Mouse (Mus musculus): ENCODE measurements around the gene Pgs1. TPM values are rescaled to one million over a fixed set of nuclear protein-coding genes. Genes with fewer than 3 reads are reported as not detected.
A peak's percentile ranks its signal among the peaks of the same experiment; 100 is the strongest.

The Pgs1 gene
- total RNA-seq (2021) (10 to 100 TPM; 17.9 to 18.1 TPM), polyA plus RNA-seq (2012; rRNA removed) (21.8 and 26.5 TPM in 2 replicates)
- long read RNA-seq, transcript Pgs1-203 (10 exons, 2,863 nt): major isoform, 47 of 61 reads
- long read RNA-seq, partial matches to known transcripts: 1 of 61 reads
- long read RNA-seq, other reads (novel, unspliced or antisense): 9 of 61 reads

DNA sequence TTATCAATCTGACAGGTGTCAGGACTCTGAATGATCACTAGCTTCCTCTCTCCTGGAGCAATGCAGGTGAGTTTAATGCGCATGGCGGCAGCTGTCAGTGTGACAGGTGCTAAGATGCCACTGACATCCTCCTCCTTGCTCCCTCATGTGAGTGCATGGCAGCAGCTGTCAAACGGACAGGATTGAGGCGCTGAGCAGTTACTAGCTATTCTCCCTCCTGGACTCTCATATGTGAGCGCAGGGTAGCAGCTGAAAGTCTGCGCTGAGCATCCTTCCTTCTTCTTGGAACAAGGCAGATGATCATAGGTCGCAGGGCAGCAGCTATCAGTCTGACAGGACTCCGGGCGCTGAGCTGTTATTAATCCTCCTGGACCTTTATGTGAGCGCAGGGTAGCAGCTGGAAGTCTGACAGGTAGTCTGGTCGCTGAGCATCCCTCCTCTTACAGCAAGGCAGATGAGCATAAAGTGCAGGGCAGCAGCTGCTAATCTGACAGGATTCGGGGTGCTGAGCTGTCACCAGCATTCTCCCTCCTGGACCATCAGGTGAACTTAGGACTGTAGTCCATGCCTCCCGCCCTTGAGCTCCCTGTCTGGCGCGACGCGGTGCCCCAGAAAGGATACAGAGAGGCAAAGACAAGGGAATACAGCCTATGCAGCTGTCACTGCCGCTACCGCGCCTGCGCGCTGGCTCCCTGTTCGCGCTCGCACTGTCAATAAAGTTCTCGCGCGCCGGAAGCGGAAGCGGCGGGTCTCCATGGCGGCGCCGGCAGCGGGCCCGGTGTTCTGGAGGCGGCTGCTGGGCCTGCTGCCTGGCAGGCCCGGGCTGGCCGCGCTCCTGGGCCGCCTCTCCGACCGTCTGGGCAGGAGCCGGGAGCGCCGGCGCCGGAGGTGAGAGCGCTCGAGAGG is at the start of gene Pgs1:
Gene Pgs1, plus strand, starts transcription at position 167 of the 906 bp plus-strand sequence.
- Histone ChIP-seq H3K27ac (peak within 1 kb of the TSS; percentile 81), H3K27me3 (ENCODE audit: control insufficient read depth, insufficient read depth, low read length) (no peaks in the 10 kb centered on the region), H3K79me2 (replicated peaks; ENCODE audit: control insufficient read depth, insufficient read depth, low read length) (peaks cover 3% of the 10 kb centered on the region; the same call in 1 of the 2 replicates), H3K4me1 (ENCODE audit: control insufficient read depth, insufficient read depth, low read length) (peaks cover 6% of the 10 kb centered on the region), H3K36me3 (ENCODE audit: control insufficient read depth, insufficient read depth, low read length) (no peaks in the 10 kb centered on the region; the same call in 1 of the 2 replicates), H3K9ac (ENCODE audit: low read depth, low read length) (peak within 1 kb of the TSS; percentile 88), H3K4me3 (peak within 1 kb of the TSS; percentile 98)
- no peak for TF ChIP-seq CTCF (IDR thresholded peaks at IDR 0.05)
- peak; percentile 57; the same call in 1 of the 2 replicates for TF ChIP-seq EP300 (IDR thresholded peaks at IDR 0.05; ENCODE audit: insufficient read depth, low read depth, low read length)
- TF ChIP-seq POLR2A (IDR thresholded peaks at IDR 0.05; ENCODE audit: insufficient read depth, low read depth, low read length): peak; percentile 87
- peak; percentile 94 to 97 for DNase-seq
- intact Hi-C loops (cut with DNase I): no loop called here
- 6% methylated on average over 51 of the region's 51 CpGs for WGBS

DNA sequence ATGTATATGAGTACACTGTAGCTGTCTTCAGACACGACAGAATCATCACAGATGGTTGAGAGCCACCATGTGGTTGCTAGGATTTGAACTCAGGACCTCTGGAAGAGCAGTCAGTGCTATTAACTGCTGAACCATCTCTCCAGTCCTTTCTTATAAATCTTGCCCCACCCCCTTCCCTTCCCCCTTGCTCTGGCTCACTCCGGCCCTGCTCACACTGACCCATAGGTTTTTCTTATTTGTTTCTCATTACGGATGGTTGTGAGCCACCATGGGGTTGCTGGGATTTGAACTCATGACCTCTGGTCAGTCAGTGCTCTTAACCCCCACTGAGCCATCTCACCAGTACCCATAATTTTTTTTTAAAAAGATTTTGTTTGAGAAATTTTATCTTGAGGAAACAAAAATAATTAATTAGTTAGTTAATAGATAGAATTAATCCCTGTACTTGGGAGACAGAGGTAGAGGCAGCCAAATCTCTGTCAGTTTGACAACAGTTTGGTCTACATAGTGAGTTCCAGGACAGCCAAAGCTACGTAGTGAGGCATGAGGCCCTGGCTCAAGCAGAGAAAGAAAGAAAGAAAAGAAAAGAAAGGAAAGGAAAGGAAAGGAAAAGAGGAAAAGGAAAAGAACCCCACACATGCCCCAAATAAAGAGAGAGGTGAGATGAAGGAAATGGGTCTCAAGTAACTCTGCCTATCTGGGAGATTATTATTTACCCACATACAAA is 46.9 kb upstream of the Pgs1 start:
- H3K9ac ChIP-seq (ENCODE audit: low read depth, low read length): no peak overlapping the region
- no peaks in the 10 kb centered on the region for H3K79me2 ChIP-seq (replicated peaks; ENCODE audit: control insufficient read depth, insufficient read depth, low read length)
- no peaks in the 10 kb centered on the region for H3K27me3 ChIP-seq (ENCODE audit: control insufficient read depth, insufficient read depth, low read length)
- intact Hi-C loops (cut with DNase I): no loop called here
- 64% methylated on average over 4 of the region's 4 CpGs for WGBS
- peaks cover 24% of the 10 kb centered on the region for H3K4me1 ChIP-seq (ENCODE audit: control insufficient read depth, insufficient read depth, low read length)
- no peak overlapping the region for H3K4me3 ChIP-seq
- no peak for DNase-seq
- TF ChIP-seq EP300 (IDR thresholded peaks at IDR 0.05; ENCODE audit: insufficient read depth, low read depth, low read length) (no peak), POLR2A (IDR thresholded peaks at IDR 0.05; ENCODE audit: insufficient read depth, low read depth, low read length) (no peak), CTCF (IDR thresholded peaks at IDR 0.05) (no peak)
- H3K36me3 ChIP-seq (ENCODE audit: control insufficient read depth, insufficient read depth, low read length): no peaks in the 10 kb centered on the region
- H3K27ac ChIP-seq: peak overlapping the region; percentile 40

DNA sequence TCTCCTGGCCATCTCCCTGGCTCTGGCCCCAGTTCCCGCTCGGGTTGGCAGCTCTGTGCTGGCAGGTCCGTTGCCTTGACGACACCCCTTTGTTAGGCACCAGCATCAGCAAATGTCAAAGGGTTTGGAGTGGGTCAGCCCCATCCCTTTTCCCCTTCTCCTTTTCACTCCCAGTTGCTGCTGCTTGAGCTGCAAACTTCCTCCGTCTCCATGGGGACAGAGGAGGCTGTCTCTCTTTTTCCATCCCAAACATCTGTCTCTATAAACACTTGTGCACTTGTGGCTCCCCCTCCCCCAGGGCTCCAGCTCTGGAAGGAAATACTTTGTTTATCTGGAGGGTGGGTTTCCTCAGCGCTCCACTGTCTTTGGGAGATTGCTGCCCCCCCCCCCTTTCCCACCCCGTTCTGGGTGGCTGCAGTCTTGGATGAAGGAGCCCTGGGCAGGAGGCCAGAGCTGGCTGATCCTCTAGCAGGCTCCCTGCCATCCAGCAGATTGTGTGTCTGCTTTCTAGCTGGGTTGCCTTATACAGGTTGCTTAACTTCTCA is 46.3 kb upstream of the Pgs1 start:
- TF ChIP-seq EP300 (IDR thresholded peaks at IDR 0.05; ENCODE audit: insufficient read depth, low read depth, low read length) (peak; percentile 31; the same call in 1 of the 2 replicates), CTCF (IDR thresholded peaks at IDR 0.05) (no peak), POLR2A (IDR thresholded peaks at IDR 0.05; ENCODE audit: insufficient read depth, low read depth, low read length) (no peak)
- intact Hi-C loops (cut with DNase I): no loop called here
- peak; percentile 88 for DNase-seq
- WGBS: under 1% methylated on average over 7 of the region's 7 CpGs
- Histone ChIP-seq H3K9ac (ENCODE audit: low read depth, low read length) (no peak overlapping the region), H3K4me3 (no peak overlapping the region), H3K36me3 (ENCODE audit: control insufficient read depth, insufficient read depth, low read length) (no peaks in the 10 kb centered on the region), H3K79me2 (replicated peaks; ENCODE audit: control insufficient read depth, insufficient read depth, low read length) (no peaks in the 10 kb centered on the region), H3K27ac (peak overlapping the region; percentile 55), H3K27me3 (ENCODE audit: control insufficient read depth, insufficient read depth, low read length) (no peaks in the 10 kb centered on the region), H3K4me1 (ENCODE audit: control insufficient read depth, insufficient read depth, low read length) (peaks cover 24% of the 10 kb centered on the region)

DNA sequence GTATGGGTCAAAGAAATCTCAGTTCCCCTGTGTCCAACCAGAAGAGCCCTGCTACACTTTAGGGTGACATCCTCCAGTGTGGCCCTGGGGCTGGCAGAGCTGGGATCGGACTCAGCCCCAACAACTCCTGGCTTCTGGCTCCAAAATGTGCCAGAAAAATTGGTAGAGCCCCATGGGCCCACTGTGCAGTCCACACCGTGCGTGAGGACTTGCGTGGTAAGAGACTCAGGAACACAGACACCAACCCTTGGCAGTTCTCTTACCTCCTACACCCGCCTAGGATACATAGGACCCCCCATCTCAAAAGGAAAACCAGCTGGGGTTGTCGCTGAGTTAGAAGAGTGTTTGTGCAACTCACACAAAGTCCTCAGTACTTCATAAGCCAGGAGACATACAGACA is 45.2 kb upstream of the Pgs1 start:
- Histone ChIP-seq H3K4me1 (ENCODE audit: control insufficient read depth, insufficient read depth, low read length) (peaks cover 16% of the 10 kb centered on the region), H3K27ac (no peak overlapping the region), H3K36me3 (ENCODE audit: control insufficient read depth, insufficient read depth, low read length) (no peaks in the 10 kb centered on the region), H3K9ac (ENCODE audit: low read depth, low read length) (no peak overlapping the region), H3K4me3 (no peak overlapping the region), H3K27me3 (ENCODE audit: control insufficient read depth, insufficient read depth, low read length) (no peaks in the 10 kb centered on the region), H3K79me2 (replicated peaks; ENCODE audit: control insufficient read depth, insufficient read depth, low read length) (no peaks in the 10 kb centered on the region)
- intact Hi-C loops (cut with DNase I): no loop called here
- TF ChIP-seq POLR2A (IDR thresholded peaks at IDR 0.05; ENCODE audit: insufficient read depth, low read depth, low read length): no peak
- TF ChIP-seq EP300 (IDR thresholded peaks at IDR 0.05; ENCODE audit: insufficient read depth, low read depth, low read length): no peak
- TF ChIP-seq CTCF (IDR thresholded peaks at IDR 0.05): no peak
- WGBS: 98% methylated on average over 6 of the region's 6 CpGs
- no peak for DNase-seq

DNA sequence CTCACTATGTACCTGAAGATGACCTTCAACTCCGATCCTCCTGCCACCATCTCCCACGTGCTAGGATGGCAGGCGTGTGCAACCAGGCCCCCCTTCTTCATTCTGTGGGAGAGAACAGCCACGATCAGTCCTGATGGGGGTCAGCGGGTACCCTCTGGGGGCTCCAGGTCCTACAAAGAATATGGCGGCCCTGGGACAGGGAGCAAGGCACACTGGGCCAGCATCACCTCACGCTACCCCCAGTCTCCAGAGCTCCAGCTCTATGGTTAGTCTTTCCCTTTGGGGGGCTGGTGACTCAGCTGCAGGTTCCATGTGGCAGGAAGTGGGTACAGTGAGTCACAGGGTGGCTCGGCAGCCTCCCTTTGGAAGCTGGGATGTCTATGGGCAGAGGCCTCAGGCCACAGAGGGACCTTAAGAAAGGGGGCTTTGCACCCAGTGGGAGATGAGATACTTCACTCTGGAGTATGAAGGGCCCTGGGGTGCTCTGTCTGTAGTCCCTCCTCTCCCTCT is 44.7 kb upstream of the Pgs1 start:
- Histone ChIP-seq H3K36me3 (ENCODE audit: control insufficient read depth, insufficient read depth, low read length) (no peaks in the 10 kb centered on the region), H3K27ac (no peak overlapping the region), H3K4me1 (ENCODE audit: control insufficient read depth, insufficient read depth, low read length) (peaks cover 11% of the 10 kb centered on the region), H3K27me3 (ENCODE audit: control insufficient read depth, insufficient read depth, low read length) (no peaks in the 10 kb centered on the region), H3K4me3 (no peak overlapping the region), H3K79me2 (replicated peaks; ENCODE audit: control insufficient read depth, insufficient read depth, low read length) (no peaks in the 10 kb centered on the region), H3K9ac (ENCODE audit: low read depth, low read length) (no peak overlapping the region)
- TF ChIP-seq CTCF (IDR thresholded peaks at IDR 0.05) (no peak), POLR2A (IDR thresholded peaks at IDR 0.05; ENCODE audit: insufficient read depth, low read depth, low read length) (no peak), EP300 (IDR thresholded peaks at IDR 0.05; ENCODE audit: insufficient read depth, low read depth, low read length) (no peak)
- WGBS: 91% methylated on average over 8 of the region's 8 CpGs
- intact Hi-C loops (cut with DNase I): no loop called here
- no peak for DNase-seq
